Mouse (Mus musculus) left cerebral cortex, adult 9 months (tissue): ENCODE measurements around the gene Gcgr.
"Not testable (repeated sequence)": the region's sequence is repeated elsewhere in the genome, so short reads cannot be mapped to it uniquely, and the experiment has no call there.

Experiments
- DNase-seq, 2 experiments: peaks; one replicate each; pipeline ENCODE4 v3.0.0; 2022; ENCODE audit warnings: low spot score in 2 of 2

Gcgr gene

GRCm38 (mm10) chr11:120506899-120507298 is 23.6 kb upstream of the Gcgr start:
- DNase-seq, result no peak

- DNase-seq, result no peak
Observed at GRCm38 (mm10) chr11:120507611-120508289, 22.7 kb upstream of the Gcgr start.

DNA sequence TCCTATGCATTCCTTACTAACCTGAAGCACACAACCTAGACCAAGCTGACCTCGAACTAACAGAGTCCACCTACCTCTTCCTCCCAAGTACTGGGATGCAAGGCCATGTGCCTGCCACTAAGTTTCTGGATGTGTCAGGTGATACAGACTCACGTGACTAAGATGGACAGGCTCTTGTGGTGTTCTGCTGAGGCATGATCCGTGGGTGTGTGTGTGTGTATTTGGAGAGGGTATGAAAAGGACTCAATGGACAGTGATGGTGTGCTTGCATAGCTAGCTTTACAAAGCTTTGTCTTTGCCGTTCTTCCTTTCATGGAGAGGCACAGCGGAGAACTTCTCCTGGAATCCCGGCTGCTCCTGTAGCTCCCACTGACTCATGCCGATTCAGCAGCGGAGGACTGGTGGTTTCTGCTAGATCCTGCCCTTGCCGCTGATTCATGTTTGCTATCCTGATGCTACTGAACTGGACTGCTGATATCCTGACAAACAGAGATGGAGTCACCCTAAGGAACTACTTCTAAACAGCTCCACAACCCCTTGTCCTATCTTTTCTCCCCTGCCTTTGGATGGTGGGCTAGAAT is 22.1 kb upstream of the Gcgr start:
- DNase-seq, result no peak

GRCm38 (mm10) chr11:120509940-120510339 is 20.6 kb upstream of the Gcgr start:
- no peak for DNase-seq

DNA sequence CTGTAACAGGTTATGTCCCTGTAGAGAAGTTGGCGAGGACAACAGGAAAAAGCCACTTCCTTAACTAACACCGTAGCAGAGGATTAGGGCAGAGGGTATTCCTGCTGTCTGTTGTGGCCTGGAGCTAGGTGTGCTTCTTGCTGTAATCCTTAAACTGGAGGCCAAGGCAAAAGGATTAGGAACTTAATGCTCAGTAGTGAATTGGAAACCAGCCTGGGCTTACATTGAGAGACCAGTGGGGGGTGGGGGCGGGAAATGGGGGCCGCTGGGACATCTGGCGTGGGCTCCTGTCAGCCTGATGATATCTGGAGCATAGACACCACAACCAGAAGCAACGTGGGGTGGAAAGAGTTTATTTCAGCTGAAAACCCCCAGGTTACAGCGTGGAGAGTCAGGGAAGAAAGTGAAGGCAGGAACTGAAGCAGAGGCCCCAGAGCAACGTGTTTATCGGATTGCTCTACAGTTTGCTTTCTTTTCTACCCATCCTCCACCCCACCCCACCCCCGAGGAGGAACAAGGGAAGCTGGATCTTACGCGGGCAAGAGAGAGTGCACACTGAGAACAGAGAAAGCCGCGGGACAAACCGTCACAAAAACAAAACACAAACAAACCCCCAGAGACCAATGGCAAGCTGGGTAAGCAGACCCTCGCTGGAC is 20.0 kb upstream of the Gcgr start:
- DNase-seq, result no peak

DNA sequence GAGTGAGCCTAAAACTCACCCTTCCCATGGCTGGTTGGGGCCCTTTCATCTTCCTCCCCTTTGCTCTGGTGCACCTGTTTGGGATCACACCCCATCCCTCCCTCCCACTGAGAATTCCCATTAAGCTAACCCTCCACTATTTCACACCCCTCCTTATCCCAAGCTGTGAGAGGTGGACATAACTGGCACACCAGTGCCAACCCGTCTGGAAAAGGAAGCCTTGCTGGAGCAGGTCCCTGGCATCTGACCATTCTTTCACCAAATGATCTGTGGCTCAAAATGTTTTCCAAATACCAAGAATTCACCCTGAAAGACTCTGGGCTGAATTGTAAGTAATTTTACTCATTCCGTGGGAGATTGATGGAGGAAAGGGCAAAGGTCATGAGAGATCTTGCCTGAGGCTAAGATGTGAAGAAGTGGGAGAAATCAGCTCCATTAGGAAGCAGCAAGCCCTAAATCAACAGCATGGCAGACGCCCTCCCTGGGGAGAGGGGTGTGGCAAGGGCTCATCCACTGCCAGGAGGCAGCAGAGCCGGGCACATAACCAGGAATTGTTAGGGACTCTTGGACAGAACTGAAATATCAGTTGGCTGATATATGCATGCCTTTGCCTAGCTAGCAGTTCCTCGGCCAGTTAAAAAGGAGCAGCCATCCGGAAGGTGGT is 17.6 kb upstream of the Gcgr start:
- no peak for DNase-seq

GRCm38 (mm10) chr11:120514262-120514661 is 16.2 kb upstream of the Gcgr start:
- DNase-seq, result not testable (repeated sequence)

DNA sequence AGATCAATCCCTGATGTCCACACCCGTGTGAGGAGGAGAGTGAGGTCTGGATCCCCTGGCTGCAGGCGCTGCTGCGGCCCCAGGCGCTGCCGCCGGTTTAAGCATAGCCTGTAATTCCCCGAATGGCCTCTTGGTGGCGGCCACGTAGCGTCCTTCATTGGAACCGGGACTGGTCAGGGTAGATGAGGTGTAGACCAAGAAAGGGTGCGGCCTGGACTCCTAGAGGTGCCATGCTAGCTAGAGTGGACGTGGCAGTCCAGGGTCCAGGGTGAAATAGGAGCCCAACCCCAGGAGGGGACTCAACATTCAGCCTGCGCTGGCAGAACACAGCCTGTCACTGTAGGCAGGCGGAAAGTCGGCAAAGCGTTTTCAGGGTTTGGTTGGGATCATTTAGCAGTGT is 14.9 kb upstream of the Gcgr start:
- DNase-seq, result peak; percentile 27 to 88

GRCm38 (mm10) chr11:120517147-120517546 is 13.4 kb upstream of the Gcgr start:
- DNase-seq, result no peak

- DNase-seq, result peak; percentile 61 to 90
Observed at GRCm38 (mm10) chr11:120518027-120518426, 12.5 kb upstream of the Gcgr start.

GRCm38 (mm10) chr11:120518558-120518957 is 11.9 kb upstream of the Gcgr start:
- no peak for DNase-seq

GRCm38 (mm10) chr11:120519738-120520137 is 10.8 kb upstream of the Gcgr start:
- no peak for DNase-seq

GRCm38 (mm10) chr11:120520498-120520897 is 10.0 kb upstream of the Gcgr start:
- DNase-seq, result no peak

- DNase-seq, result no peak
Observed at GRCm38 (mm10) chr11:120520967-120521540, 9.4 kb upstream of the Gcgr start.

GRCm38 (mm10) chr11:120522581-120522980 is 7.9 kb upstream of the Gcgr start:
- no peak for DNase-seq

GRCm38 (mm10) chr11:120525959-120526358 is 4.5 kb upstream of the Gcgr start:
- DNase-seq, result no peak

DNA sequence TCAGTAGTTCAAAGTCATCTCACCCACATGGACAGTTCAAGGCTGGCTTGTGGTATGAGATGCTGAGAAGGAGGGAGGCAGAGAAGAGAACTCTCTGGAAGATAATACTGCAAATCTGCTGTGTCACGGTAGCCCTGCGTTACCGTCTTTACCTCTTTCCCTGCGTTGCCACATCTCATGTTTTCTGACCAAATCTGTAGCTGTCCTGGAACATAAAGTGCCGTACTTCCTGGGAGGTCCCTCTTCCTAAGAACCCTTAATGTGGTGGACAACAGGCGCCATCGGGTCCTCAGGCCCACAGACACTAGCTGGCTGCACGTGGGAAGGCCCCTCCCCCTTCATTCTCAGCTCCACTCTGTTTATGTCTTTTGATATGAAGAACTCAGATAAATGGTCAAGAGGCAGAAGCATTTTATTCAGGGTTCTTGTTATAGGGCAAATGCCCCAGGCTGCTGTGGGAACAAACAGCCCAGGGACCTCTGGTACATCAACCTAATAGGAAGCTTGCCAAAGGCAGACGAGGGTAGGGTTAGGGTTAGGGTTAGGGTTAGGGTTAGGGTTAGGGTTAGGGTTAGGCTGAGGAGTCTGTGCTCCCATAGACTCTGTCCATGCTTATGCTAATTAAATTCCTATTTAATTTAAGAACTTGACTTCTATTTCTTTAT is 2.7 kb upstream of the Gcgr start:
- no peak for DNase-seq

- no peak for DNase-seq
Observed at GRCm38 (mm10) chr11:120528903-120529302, 1.6 kb upstream of the Gcgr start.

- DNase-seq, result no peak
Observed at GRCm38 (mm10) chr11:120531646-120532045, 1.1 kb downstream of the Gcgr start.

DNA sequence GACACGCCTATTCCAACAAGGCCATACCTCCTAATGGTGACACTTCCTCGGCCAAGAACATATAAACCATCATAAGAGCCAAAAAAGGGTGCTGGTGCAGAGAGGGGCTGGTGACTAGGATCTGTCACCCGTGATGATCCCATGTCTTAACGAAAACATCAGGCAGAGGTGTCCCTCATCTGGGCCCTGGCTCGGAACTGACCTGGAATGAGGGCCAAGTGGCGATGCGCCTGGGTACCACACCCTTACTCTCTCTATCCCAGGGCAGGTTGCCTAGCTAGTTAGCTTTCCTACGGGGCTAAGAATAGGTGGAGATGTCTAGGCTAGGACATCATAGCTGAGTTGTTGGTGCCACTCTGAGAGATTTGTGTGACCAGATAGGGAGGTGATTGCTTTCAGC is 3.6 kb downstream of the Gcgr start:
- no peak for DNase-seq

DNA sequence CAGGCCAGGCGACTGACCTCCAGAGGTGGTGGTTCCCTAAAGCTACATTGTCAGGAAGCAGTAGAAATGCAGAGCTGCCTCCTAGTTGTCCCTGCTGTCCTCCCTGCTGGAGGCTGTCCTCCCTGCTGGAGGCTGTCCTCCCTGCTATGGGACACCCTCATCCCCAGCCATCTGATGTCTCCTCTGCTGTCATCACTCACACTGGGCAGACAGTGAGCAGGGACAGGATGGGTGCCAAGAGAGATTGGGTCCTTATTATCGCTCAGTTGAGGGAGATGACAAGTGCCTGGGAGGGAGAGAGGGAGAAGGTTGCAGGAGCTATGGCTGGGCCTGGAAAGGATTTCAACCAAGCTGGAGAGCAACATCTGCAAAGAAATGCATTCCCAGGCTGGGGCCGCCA is 4.6 kb downstream of the Gcgr start:
- DNase-seq, result no peak

DNA sequence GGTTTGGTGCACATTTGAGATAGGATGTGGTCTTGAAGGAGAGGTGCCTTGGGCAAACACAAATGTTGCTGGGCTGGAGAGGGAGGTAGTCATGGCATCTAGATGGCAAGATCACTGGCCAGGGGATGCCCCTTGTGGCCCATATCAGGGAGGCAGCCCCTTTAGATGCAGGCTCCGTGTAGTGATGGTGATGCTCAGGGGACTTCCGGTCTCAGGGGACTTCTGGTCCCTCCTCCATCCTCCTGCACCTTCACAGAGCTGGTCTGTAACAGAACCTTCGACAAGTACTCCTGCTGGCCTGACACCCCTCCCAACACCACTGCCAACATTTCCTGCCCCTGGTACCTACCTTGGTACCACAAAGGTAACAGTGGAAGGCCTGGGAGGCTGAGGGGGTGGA is 5.3 kb downstream of the Gcgr start:
- DNase-seq, result no peak
